Mouse (Mus musculus) forebrain, embryonic 14.5 days (tissue): Measurements from ENCODE around the gene Capns1. TPM values are rescaled to one million over a fixed set of nuclear protein-coding genes. Genes with fewer than 3 reads are reported as not detected.
A peak's percentile ranks its signal among the peaks of the same experiment; 100 is the strongest.
"Not testable (repeated sequence)": the region's sequence is repeated elsewhere in the genome, so short reads cannot be mapped to it uniquely, and the experiment has no call there.

Source experiments
- ATAC-seq: fragments of 200-750 bp; cut with Nextera tagmentation; 2 replicates; pipeline ENCODE4 v1.8.0; 2017; ENCODE audit warnings: mild to moderate bottlenecking, moderate library complexity
- DNase-seq: peaks from one replicate; pipeline ENCODE4 v3.0.0-alpha.2; 2015; ENCODE audit warnings: low spot score
- H3K27ac ChIP-seq: fragments of 300-500 bp; sonication (generic); 2 replicates; pipeline ENCODE4 v1.5.1; 2014; ENCODE audit warnings: low read depth, mild to moderate bottlenecking, control low read depth, low read length, moderate library complexity
- H3K27me3 ChIP-seq: fragments of 300-500 bp; sonication (generic); replicated peaks from 2 replicates; pipeline ENCODE4 v1.6.1; 2014; ENCODE audit warnings: low read length, control low read depth, mixed read lengths; ENCODE audit not compliant: control insufficient read depth, insufficient read depth
- H3K36me3 ChIP-seq: fragments of 300-500 bp; sonication (generic); 2 replicates; pipeline ENCODE4 v1.6.1; 2014; ENCODE audit warnings: low read length, control low read depth; ENCODE audit not compliant: control insufficient read depth, insufficient read depth
- H3K4me1 ChIP-seq: fragments of 300-500 bp; sonication (generic); 2 replicates; pipeline ENCODE4 v1.6.1; 2014; ENCODE audit warnings: antibody characterized with exemption, low read length, control low read depth; ENCODE audit not compliant: control insufficient read depth, insufficient read depth
- H3K4me2 ChIP-seq: fragments of 300-500 bp; sonication (generic); 2 replicates; pipeline ENCODE4 v1.6.1; 2014; ENCODE audit warnings: mild to moderate bottlenecking, control low read depth, low read length
- H3K4me3 ChIP-seq: fragments of 300-500 bp; sonication (generic); 2 replicates; pipeline ENCODE4 v1.5.1; 2014; ENCODE audit warnings: low read depth, low read length, control low read depth
- H3K9ac ChIP-seq: fragments of 300-500 bp; sonication (generic); 2 replicates; pipeline ENCODE4 v1.6.1; 2014; ENCODE audit warnings: mild to moderate bottlenecking, low read length, control low read depth, moderate library complexity
- H3K9me3 ChIP-seq: fragments of 300-500 bp; sonication (generic); replicated peaks from 2 replicates; pipeline ENCODE4 v1.6.1; 2016; ENCODE audit warnings: low read length, control low read depth, mixed read lengths; ENCODE audit not compliant: control insufficient read depth
- WGBS: fragments of 180-500 bp; shearing (Covaris S2); extraction: QIAGEN DNeasy Blood & Tissue Kit; methylation state at CpG from one replicate; pipeline ENCODE4 v1.1.7; 2014; 5-methylcytosine and 5-hydroxymethylcytosine counted together
- polyA plus RNA-seq: library from polyadenylated mRNA; unstranded; fragments of >200 nt; fragmentation: Nextera tagmentation; extraction: Ambion mirVana; gene quantifications from 2 replicates; pipeline ENCODE4 v1.2.1, GENCODE M21; 2014

Gene Capns1
- polyA plus RNA-seq, 1 experiment from 2014 or later: 56.9 TPM

GRCm38 (mm10) chr7:30189116-30189491 is 9.5 kb downstream of the Capns1 start:
- Histone ChIP-seq H3K36me3 (peaks cover 72% of the 10 kb centered on the region), H3K4me2 (no peak overlapping the region), H3K9me3 (no peaks in the 10 kb centered on the region), H3K4me1 (peaks cover 12% of the 10 kb centered on the region; the same call in 1 of the 2 replicates), H3K27me3 (no peaks in the 10 kb centered on the region), H3K9ac (no peak overlapping the region), H3K27ac (no peak overlapping the region), H3K4me3 (no peak overlapping the region)
- 92% methylated on average over 4 of the region's 4 CpGs for whole genome bisulfite sequencing
- DNase-seq (no peak), ATAC-seq (no peak)

- H3K4me1 ChIP-seq: peaks cover 11% of the 10 kb centered on the region; the same call in 1 of the 2 replicates
- ATAC-seq (no peak), DNase-seq (no peak)
- no peak overlapping the region for H3K9ac ChIP-seq
- 90% methylated on average over 12 of the region's 12 CpGs for WGBS
- H3K4me2 ChIP-seq: no peak overlapping the region
- H3K36me3 ChIP-seq: peaks cover 72% of the 10 kb centered on the region
- no peaks in the 10 kb centered on the region for H3K27me3 ChIP-seq
- no peak overlapping the region for H3K27ac ChIP-seq
- no peak overlapping the region for H3K4me3 ChIP-seq
- no peaks in the 10 kb centered on the region for H3K9me3 ChIP-seq
These were observed 10.1 kb downstream of the Capns1 start for GRCm38 (mm10) chr7:30188344-30189115.

- Histone ChIP-seq H3K4me2 (no peak overlapping the region), H3K36me3 (peaks cover 45% of the 10 kb centered on the region), H3K27me3 (no peaks in the 10 kb centered on the region), H3K9me3 (no peaks in the 10 kb centered on the region), H3K4me3 (no peak overlapping the region), H3K9ac (no peak overlapping the region), H3K4me1 (no peaks in the 10 kb centered on the region), H3K27ac (no peak overlapping the region)
- WGBS: 77% methylated on average over 13 of the region's 13 CpGs
- ATAC-seq: no peak
- DNase-seq: no peak
These were observed 13.8 kb downstream of the Capns1 start for GRCm38 (mm10) chr7:30184641-30185348.

- Histone ChIP-seq H3K9me3 (no peaks in the 10 kb centered on the region), H3K4me1 (no peaks in the 10 kb centered on the region), H3K27ac (no peak within 1 kb of the TSS), H3K36me3 (peaks cover 45% of the 10 kb centered on the region), H3K4me3 (no peak within 1 kb of the TSS), H3K4me2 (peak within 1 kb of the TSS; percentile 29; the same call in 1 of the 2 replicates), H3K9ac (peak within 1 kb of the TSS; percentile 18; the same call in 1 of the 2 replicates), H3K27me3 (no peaks in the 10 kb centered on the region)
- peak; percentile 62 for ATAC-seq
- 3% methylated on average over 11 of the region's 11 CpGs for WGBS
- DNase-seq: peak; percentile 76
These were observed 14.7 kb downstream of the Capns1 start, which contains the start of gene Cox7a1 for GRCm38 (mm10) chr7:30183879-30184289. Cox7a1 (plus strand) TSS chr7:30184144.

- not testable (repeated sequence) for H3K27me3 ChIP-seq, ATAC-seq, H3K4me2 ChIP-seq, H3K4me3 ChIP-seq, H3K4me1 ChIP-seq, H3K27ac ChIP-seq, DNase-seq, H3K9me3 ChIP-seq, H3K9ac ChIP-seq
- WGBS: 64% methylated on average over 7 of the region's 7 CpGs
- H3K36me3 ChIP-seq: peaks cover 45% of the 10 kb centered on the region
These were observed 15.4 kb downstream of the Capns1 start for GRCm38 (mm10) chr7:30183189-30183588.

GRCm38 (mm10) chr7:30181929-30182328 is 16.7 kb downstream of the Capns1 start:
- not testable (repeated sequence) for H3K9ac ChIP-seq

GRCm38 (mm10) chr7:30181308-30181707 is 17.3 kb downstream of the Capns1 start:
- WGBS: 3% methylated on average over 4 of the region's 4 CpGs
- Histone ChIP-seq H3K4me3 (no peak overlapping the region), H3K4me1 (no peaks in the 10 kb centered on the region), H3K4me2 (no peak overlapping the region), H3K27me3 (no peaks in the 10 kb centered on the region), H3K9ac (no peak overlapping the region), H3K36me3 (peaks cover 42% of the 10 kb centered on the region), H3K27ac (no peak overlapping the region), H3K9me3 (no peaks in the 10 kb centered on the region)
- peak; percentile 88 for DNase-seq
- ATAC-seq: peak; percentile 42; the same call in 1 of the 2 replicates

More at GRCm38 (mm10) chr7:30181929-30182328, 16.7 kb downstream of the Capns1 start:
- not testable (repeated sequence) for H3K9me3 ChIP-seq, DNase-seq, H3K27ac ChIP-seq, H3K4me2 ChIP-seq, ATAC-seq, H3K27me3 ChIP-seq, H3K4me1 ChIP-seq, H3K4me3 ChIP-seq
- H3K36me3 ChIP-seq: peaks cover 42% of the 10 kb centered on the region
- WGBS: 78% methylated on average over 9 of the region's 10 CpGs

GRCm38 (mm10) chr7:30178256-30178655 is 20.4 kb downstream of the Capns1 start:
- no peak overlapping the region for H3K4me3 ChIP-seq
- H3K9ac ChIP-seq: no peak overlapping the region
- H3K27me3 ChIP-seq: no peaks in the 10 kb centered on the region
- no peak for DNase-seq
- WGBS: 91% methylated on average over 11 of the region's 11 CpGs
- no peak for ATAC-seq
- no peaks in the 10 kb centered on the region for H3K9me3 ChIP-seq
- no peak overlapping the region for H3K27ac ChIP-seq
- no peaks in the 10 kb centered on the region for H3K4me1 ChIP-seq
- no peak overlapping the region for H3K4me2 ChIP-seq
- H3K36me3 ChIP-seq: peaks cover 30% of the 10 kb centered on the region

GRCm38 (mm10) chr7:30176474-30176873 is 22.1 kb downstream of the Capns1 start:
- H3K9ac ChIP-seq: no peak overlapping the region
- H3K4me1 ChIP-seq: no peaks in the 10 kb centered on the region
- WGBS: 92% methylated on average over 12 of the region's 12 CpGs
- no peak overlapping the region for H3K4me3 ChIP-seq
- no peaks in the 10 kb centered on the region for H3K9me3 ChIP-seq
- no peak overlapping the region for H3K27ac ChIP-seq
- no peaks in the 10 kb centered on the region for H3K27me3 ChIP-seq
- peaks cover 30% of the 10 kb centered on the region for H3K36me3 ChIP-seq
- DNase-seq (no peak), ATAC-seq (no peak)
- H3K4me2 ChIP-seq: no peak overlapping the region
